ENCODE assay signal across 11 mouse cellular contexts in the genomic region with DNA sequence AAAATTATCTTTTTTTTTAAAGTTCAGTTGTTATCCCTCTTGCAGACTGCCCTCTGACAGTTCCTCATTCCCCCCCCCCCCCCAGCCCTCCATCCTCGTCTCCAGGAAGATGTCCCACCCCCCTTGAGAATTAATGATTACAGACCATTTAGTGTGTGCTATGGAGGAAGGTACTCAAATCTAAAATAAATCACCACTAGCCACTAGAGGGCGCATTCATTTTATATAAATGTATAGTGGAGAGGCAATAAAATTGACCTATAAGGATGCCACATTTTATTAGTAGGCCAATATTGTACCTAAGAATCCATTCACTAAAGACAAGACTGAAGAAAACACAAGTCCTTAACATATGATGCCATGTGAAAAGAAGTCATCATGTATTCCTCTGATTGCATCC. TPM values are rescaled to one million over a fixed set of nuclear protein-coding genes. Genes with fewer than 3 reads are reported as not detected.
DNase-seq lines count a peak whose midpoint lies in the region; ATAC-seq and TF ChIP-seq lines count a peak whose summit lies in the region.
"Had no signal": no experiment of that assay in that cellular context is flagged by ENCODE, and none has a peak within 500 bp of the region (broad histone marks: within the 10 kb centered on the region; RNA-seq: fewer than 3 reads in every experiment).

No protein-coding gene starts in this region.

- no peaks in the 10 kb centered on the region for H3K9me3 ChIP-seq in hindbrain, postnatal 0 days (ENCODE audit: low read length)
- H3K9me3 ChIP-seq: embryonic facial prominence, embryonic 15.5 days; hindbrain, embryonic 15.5 days; liver, embryonic 13.5 days had no signal

- H3K4me2 ChIP-seq in hindbrain, postnatal 0 days (ENCODE audit: low read depth, low read length): no peak overlapping the region
- H3K4me2 ChIP-seq: embryonic facial prominence, embryonic 15.5 days; hindbrain, embryonic 15.5 days; liver, embryonic 13.5 days had no signal

- whole genome bisulfite sequencing in hindbrain, postnatal 0 days: 17% methylated on average over 2 of the region's 2 CpGs

- intact Hi-C loops in gastrocnemius, postnatal 36 days (cut with DNase I): loop anchor here (5.0 to 10.0 kb wide), 2 partner anchors 286 to 378 kb away; no protein-coding TSS in a partner anchor

- ATAC-seq in hindbrain, postnatal 0 days: no peak

- TF ChIP-seq CTCF in hindbrain, postnatal 0 days (IDR thresholded peaks at IDR 0.05; ENCODE audit: low read depth): peak; percentile 49

- no peaks in the 10 kb centered on the region for H3K27me3 ChIP-seq in hindbrain, postnatal 0 days (ENCODE audit: insufficient read depth, low read length)
- H3K27me3 ChIP-seq: embryonic facial prominence, embryonic 15.5 days; hindbrain, embryonic 15.5 days; liver, embryonic 13.5 days had no signal

- peak; percentile 36 to 64 for DNase-seq in cerebellum, postnatal 10 days
- no peak for DNase-seq in cerebellum, adult 11-12 months
- DNase-seq in layer of hippocampus, adult 11-12 months (ENCODE audit: low spot score): peak; percentile 7
- no peak for DNase-seq in layer of hippocampus, adult 8-10 months (ENCODE audit: low spot score in 2 of 2)
- peak; percentile 19 for DNase-seq in MEL-GATA-1-ER (ENCODE audit: extremely low read depth, low read depth)
- peak; percentile 60 for DNase-seq in hindbrain, postnatal 0 days (ENCODE audit: low spot score)
- DNase-seq in thymus, adult 18-20 months: no peak
- DNase-seq in gastrocnemius, postnatal 36 days: no peak
- DNase-seq: liver, embryonic 13.5 days had no signal

- H3K27ac ChIP-seq in hindbrain, postnatal 0 days: no peak overlapping the region
- H3K27ac ChIP-seq: embryonic facial prominence, embryonic 15.5 days; hindbrain, embryonic 15.5 days; liver, embryonic 13.5 days had no signal

- no peak overlapping the region for H3K4me3 ChIP-seq in hindbrain, postnatal 0 days (ENCODE audit: low read length)
- H3K4me3 ChIP-seq: embryonic facial prominence, embryonic 15.5 days; hindbrain, embryonic 15.5 days; liver, embryonic 13.5 days had no signal

- H3K4me1 ChIP-seq in hindbrain, postnatal 0 days (ENCODE audit: insufficient read depth, low read length): no peaks in the 10 kb centered on the region
- H3K4me1 ChIP-seq: embryonic facial prominence, embryonic 15.5 days; hindbrain, embryonic 15.5 days; liver, embryonic 13.5 days had no signal

- no peak overlapping the region for H3K9ac ChIP-seq in hindbrain, postnatal 0 days (replicated peaks; ENCODE audit: low read length)
- H3K9ac ChIP-seq: embryonic facial prominence, embryonic 15.5 days; hindbrain, embryonic 15.5 days; liver, embryonic 13.5 days had no signal

- no peaks in the 10 kb centered on the region for H3K36me3 ChIP-seq in hindbrain, postnatal 0 days (ENCODE audit: insufficient read depth, low read length)
- H3K36me3 ChIP-seq: embryonic facial prominence, embryonic 15.5 days; hindbrain, embryonic 15.5 days; liver, embryonic 13.5 days had no signal

RNA-seq across cellular contexts. Expression of gene Hs3st5, which starts 40.0 kb away (rescaled TPM):
- total RNA-seq in layer of hippocampus, adult 8-10 months (2022): 1 to 10 TPM; 1.3 to 2.3 (median 1.8) TPM
- 55.7 and 62.1 TPM in 2 replicates for total RNA-seq in hindbrain, postnatal 0 days (2014; rRNA removed)
- 33.8 and 36.0 TPM in 2 replicates for polyA plus RNA-seq in hindbrain, postnatal 0 days (2015; fragmentation: Nextera tagmentation; extraction: Ambion mirVana)
- 1 to 10 TPM; 2.0 to 6.7 TPM for total RNA-seq in gastrocnemius, postnatal 36 days (2021)

Comparison
In these comparisons a context has a peak if more than half of its experiments do, and no peak if none do; other contexts are left out.
1. DNase-seq: peak in cerebellum, postnatal 10 days (2 of 2), layer of hippocampus, adult 11-12 months (single experiment), MEL-GATA-1-ER (single experiment) and hindbrain, postnatal 0 days (single experiment); none in cerebellum, adult 11-12 months (single experiment), layer of hippocampus, adult 8-10 months (0 of 2), thymus, adult 18-20 months (0 of 2) and gastrocnemius, postnatal 36 days (0 of 2).